Mouse (Mus musculus) bone marrow, adult 2 months (tissue): ENCODE data around the gene Cdx2.

Experiments used
- CTCF ChIP-seq: fragments of 200-500 bp; IDR thresholded peaks from 2 replicates; pipeline ENCODE4 v1.5.1; 2011; ENCODE audit warnings: low read length, control low read depth; ENCODE audit not compliant: control insufficient read depth, insufficient read depth
- POLR2A ChIP-seq: fragments of 200-500 bp; IDR thresholded peaks from 2 replicates; pipeline ENCODE4 v1.6.1; 2011; ENCODE audit warnings: low read depth, mild to moderate bottlenecking, control low read depth, low read length, borderline replicate concordance; ENCODE audit not compliant: control insufficient read depth

GRCm38 (mm10) chr5:147270673-147271655 is 36.1 kb downstream of the Cdx2 start:
- TF ChIP-seq CTCF (no peak), POLR2A (no peak)
